Mouse (Mus musculus) adrenal gland, postnatal 4 days (tissue): ENCODE data around the gene Wnt5a. TPM values are rescaled to one million over a fixed set of nuclear protein-coding genes. Genes with fewer than 3 reads are reported as not detected.

Experiments
- DNase-seq, 2 experiments: peaks; one replicate each; pipeline ENCODE4 v3.0.0; 2021 to 2022; ENCODE audit warnings: low spot score in 2 of 2, mixed read lengths in 2 of 2
- total RNA-seq, 2 experiments: library from RNA; stranded (reverse); gene quantifications; 2 replicates each; pipeline ENCODE4 v1.2.3; 2021

Wnt5a gene
- total RNA-seq, 2 experiments from 2014 or later = 34.0 to 42.9 TPM

- no peak for DNase-seq
These were observed 57.3 kb downstream of the Wnt5a start for GRCm38 (mm10) chr14:28561861-28562260.
